Mouse (Mus musculus) common myeloid progenitor, adult 5-6 weeks (primary cell): ENCODE measurements at regions not wholly inside any gene's neighbourhood (a gene's known extent, or its start where the extent isn't known, plus 50 kb on each side); places are given as distances from the start of the nearest gene placed in this dataset.

ENCODE experiments used
- ATAC-seq: replicated peaks from 2 replicates; pipeline ENCODE4 v1.8.0; 2016; ENCODE audit warnings: low read depth, mild to moderate bottlenecking, moderate TSS enrichment, inconsistent platforms; ENCODE audit not compliant: poor library complexity, severe bottlenecking

DNA sequence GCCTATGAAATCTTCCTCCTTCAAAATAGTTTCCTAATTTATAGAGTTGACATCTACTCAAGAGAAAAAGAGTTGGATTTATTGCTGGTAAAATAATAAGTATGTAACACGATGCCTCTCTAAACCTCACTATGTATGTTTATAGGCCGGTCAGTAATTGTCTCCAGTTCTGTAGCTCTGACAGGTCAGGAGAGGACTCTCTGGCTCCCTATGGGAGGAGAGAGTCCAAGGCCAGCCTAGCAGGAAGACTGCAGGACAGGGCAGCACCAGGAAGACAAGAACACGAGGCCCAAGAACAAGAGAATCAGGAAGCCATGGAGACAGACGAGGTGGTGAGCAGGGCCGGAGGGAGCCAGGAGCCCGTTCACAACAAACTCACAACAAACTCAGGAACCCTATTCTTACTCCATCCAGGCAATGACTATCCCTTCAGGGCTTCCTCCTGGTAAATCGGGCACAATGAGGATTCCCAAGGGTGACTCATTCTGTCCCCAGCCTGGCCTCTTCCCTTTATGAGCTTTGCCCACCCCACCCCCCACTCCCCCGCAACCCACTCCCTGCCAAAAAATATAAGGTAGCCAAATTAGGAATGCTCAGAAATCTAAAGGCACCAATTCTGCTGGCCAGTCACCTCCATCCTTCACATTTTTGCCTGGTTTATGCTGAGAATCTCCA, 244.7 kb upstream of the Zfp637 start:
- ATAC-seq = no peak

GRCm38 (mm10) chr6:117604834-117605233, 236.1 kb upstream of the Zfp637 start:
- ATAC-seq = no peak

DNA sequence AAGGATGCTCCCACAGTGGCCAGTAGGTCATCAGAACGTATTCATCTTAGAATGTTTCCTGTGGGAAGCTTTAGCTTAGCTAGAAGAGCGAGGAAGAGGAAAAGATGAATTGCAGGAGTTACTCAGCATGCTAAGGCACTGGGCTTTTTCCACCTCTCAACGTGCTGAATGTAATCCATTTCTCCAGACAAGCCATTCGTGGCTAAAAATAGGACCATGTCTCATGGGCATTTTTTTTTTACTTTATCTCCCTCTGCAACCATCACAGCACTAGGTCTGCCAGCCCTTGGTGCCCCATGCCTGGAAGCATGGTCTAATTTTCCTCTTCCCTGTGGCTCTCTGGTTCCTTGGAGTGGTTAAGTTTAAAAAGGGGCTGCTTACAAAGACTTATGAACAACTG, 235.3 kb upstream of the Zfp637 start:
- no peak for ATAC-seq

- no peak for ATAC-seq
These were observed 234.8 kb upstream of the Zfp637 start for GRCm38 (mm10) chr6:117606211-117606610.

DNA sequence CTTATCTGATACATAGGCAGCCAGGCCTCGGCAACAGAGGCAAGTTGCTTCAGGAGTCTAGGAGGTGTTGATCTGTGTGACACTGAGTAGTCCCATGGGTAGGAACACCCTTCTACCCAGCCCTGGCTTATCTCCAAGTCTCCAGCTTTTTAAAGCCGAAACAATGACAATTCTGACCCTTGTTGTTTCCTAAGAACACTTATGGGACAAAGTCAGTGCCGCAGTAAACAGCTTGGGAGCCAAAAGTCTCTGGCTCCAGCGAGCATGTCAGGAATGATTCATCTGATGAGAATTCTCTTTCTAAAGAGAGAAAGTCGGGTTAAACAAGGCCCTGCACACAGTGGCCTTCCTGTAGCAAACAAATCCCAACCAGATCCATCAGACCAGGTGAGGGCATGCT, 234.0 kb upstream of the Zfp637 start:
- no peak for ATAC-seq

- no peak for ATAC-seq
These were observed 231.2 kb upstream of the Zfp637 start for GRCm38 (mm10) chr6:117609476-117610404.

DNA sequence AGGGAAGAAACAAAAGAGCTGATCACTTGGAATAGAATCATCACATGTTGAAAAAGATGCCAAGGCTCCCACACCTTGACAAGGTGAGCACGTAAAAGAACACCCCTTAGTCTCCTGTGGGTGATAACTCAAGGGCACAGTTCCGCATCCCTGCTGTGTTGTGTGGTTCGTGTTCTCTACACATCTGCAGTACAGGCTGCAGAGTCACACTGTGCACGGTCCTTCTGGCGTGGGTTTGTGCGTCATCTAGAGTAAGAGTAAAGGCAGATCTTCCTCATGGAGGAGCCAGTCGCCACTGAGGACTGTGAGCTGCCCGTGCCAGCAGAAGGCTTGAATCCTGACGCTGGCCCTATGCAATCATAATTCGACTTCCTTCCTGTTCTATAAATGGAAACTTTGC, 229.7 kb upstream of the Zfp637 start:
- no peak for ATAC-seq

- no peak for ATAC-seq
These were observed 229.0 kb upstream of the Zfp637 start for GRCm38 (mm10) chr6:117611965-117612364.

DNA sequence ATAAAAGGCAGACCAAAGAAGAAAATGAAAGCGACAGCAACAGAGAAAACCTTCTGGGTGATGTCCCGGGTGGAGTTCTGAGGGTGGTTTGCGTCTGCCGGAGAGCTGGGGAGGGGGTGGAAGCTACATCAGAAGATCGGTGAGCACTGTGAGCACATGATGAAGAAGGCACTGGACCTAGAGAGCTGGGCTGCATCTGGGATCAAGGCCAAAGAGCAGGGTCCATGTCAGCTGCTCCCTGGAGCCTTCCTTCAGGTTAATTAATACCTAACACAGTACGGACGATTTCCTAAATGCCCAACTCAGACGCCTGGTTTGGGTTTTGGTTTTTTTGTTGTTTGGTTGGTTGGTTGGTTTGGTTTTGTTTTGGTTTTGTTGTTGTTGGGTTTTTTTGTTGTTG, 228.6 kb upstream of the Zfp637 start:
- no peak for ATAC-seq

DNA sequence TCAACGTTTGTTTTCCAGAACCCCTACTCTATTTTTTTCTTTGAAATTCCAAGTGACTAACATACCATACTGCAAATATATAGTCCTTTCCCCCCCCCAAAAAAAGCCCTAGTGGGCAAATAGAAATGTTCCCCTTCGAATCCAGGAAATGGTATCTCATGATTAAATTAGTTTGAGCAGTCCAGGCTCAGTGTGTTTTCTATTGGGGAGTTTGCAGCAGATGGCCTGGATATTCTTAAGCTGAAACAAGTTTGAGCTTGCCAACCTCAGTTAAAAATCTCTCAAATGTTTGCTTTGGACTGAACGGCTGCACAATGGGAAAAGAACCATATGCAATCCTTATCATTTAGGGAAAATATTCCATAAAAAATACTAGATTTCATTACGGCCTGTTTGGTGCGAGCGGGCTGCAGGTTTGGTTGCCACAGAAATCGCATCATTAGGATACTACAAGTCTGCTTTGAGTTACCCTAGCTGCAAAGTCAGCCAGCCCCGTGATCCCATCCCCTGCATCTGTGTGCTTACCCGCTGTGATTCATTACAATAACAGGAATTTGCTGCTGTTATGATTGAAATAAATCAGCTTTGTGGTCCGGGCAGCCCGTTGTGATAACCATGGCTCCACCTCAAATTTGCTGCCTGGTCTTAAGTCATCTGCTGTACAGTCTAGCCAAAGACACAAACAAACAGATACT, 227.2 kb upstream of the Zfp637 start:
- no peak for ATAC-seq

- ATAC-seq = no peak
These were observed 226.6 kb upstream of the Zfp637 start for GRCm38 (mm10) chr6:117614386-117614785.

DNA sequence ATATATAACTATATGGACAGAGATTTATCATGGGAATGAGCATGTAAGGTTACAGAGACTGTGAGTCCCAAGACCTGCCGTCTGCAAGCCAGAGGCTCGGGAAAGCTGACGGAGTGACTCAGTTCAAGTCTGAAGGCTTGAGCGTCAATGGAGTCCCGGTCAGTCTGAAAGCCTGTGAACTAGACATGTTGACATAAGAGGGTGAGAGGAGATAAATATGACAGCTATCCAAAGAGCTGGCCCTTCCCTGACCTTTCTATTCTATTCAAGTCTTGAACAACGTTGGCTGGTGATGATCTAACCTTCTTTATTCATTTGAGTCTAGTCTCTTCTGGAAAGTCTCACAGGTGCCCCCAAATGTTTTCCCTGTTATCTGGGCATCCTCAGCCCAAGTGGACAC, 223.8 kb upstream of the Zfp637 start:
- ATAC-seq = no peak

GRCm38 (mm10) chr6:117617951-117618350, 223.0 kb upstream of the Zfp637 start:
- ATAC-seq = no peak

DNA sequence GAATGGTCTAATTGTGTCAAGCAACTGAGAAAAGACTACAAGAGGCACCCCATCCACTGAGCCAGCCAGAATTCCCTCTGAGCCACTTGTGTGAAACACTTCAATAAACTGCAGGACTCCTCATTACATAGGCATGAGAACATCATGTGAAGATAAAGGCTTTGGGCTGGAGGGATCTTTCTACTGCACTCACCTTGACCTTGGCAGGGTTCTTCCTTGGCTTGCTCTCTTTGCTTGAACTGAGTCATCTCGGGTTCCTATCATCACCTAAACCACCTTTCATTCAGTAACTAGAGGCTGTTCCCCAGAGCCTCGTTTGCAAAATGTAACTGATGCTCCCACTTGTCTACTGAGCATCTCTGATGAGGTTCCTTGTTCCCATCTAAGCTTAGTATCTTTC, 221.4 kb upstream of the Zfp637 start:
- no peak for ATAC-seq

GRCm38 (mm10) chr6:117622446-117622845, 218.5 kb upstream of the Zfp637 start:
- ATAC-seq = no peak

- ATAC-seq = no peak
These were observed 218.0 kb upstream of the Zfp637 start for GRCm38 (mm10) chr6:117622946-117623345.

DNA sequence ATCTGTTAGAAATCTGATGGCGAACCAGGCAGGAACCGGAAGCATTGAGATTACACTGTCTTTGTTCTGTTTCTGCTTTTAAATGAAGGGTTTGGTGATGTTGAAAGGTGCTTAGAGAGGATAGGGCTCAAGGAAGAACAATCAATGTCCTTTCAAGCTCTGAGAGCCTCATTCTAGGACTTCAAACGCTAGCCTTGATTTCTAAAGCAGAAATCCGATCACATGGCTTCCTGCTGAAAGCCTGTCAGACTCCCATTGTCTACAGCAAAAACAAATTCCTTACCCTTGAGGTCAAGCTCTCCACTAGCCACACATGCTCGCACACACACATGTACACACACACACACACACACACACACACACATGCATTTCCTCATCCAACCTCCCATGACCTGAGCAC, 215.3 kb upstream of the Zfp637 start:
- ATAC-seq = no peak

DNA sequence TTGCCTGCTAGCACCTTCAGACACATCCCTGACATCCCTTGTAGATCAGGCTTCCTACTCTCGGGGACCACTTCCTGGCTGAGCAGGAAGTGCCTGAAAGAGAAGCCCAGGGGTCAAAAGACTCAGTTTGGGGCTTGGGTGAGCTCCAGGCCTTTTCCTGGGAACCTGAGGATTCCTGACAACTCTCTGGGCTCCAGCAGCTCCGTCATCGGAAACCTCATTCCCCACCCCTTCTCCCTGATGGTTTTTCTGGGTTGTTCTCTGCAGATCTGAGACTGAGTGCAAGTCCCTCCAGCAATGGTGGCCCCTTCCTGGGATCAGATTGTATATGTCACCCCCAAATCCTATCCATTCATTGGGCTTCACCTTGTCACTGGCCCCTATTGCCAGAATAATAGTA, 213.5 kb upstream of the Zfp637 start:
- no peak for ATAC-seq

DNA sequence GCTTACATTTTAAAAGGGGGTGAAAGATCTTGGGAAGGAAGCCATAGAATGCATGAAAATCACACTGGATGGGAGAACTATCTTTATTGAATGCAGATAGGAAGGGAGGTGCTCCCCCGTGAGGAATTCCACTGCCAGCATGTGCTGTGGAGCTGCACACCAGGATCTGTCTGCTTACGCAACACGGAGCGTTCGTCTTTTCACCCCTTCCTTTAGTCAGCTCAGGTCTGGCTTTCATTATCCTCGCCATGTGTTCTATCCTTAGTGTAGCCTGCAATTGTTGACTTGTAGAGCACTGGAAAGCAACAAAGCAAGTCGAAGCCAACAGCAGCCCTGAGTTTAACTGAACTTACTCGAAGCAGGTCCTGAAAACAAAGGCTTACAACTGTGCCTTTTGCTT, 194.4 kb upstream of the Zfp637 start:
- ATAC-seq = no peak

- ATAC-seq = no peak
These were observed 190.4 kb upstream of the Zfp637 start for GRCm38 (mm10) chr6:117650541-117650940.

GRCm38 (mm10) chr6:117651551-117651950, 189.4 kb upstream of the Zfp637 start:
- ATAC-seq = no peak
